Mouse (Mus musculus) liver, postnatal 0 days (tissue): ENCODE results near the gene Neurl1b.

Source experiments
- CTCF ChIP-seq: sonication (generic); IDR thresholded peaks from 2 replicates; pipeline ENCODE4 v1.5.1; 2016; ENCODE audit warnings: antibody characterized with exemption, low read depth
- EP300 ChIP-seq: IDR thresholded peaks from 2 replicates; pipeline ENCODE4 v1.6.1; 2016; ENCODE audit warnings: antibody characterized with exemption, low read depth, mild to moderate bottlenecking

DNA sequence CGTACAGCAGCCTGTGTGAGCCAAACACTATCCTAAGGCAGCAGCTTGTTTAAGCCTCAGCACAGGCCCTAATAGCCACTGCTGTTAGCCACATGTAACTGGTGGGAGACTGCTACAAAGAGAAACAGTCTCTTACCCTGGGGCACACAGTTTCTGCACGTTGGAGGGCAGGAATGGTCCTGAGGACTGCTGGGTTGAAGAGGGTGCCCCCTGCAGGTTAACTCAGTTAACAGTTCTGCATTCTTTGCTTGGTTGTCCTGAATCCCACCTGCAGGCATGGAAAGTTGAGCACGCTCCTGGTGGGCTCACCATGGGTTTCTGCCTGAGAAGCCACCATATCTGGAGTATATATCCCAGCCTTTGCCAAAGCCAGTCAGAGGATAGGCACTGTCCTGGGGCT lies 6.9 kb downstream of the Neurl1b start:
- TF ChIP-seq CTCF: peak; percentile 64
- no peak for TF ChIP-seq EP300
